Mouse (Mus musculus): ENCODE results near the gene Vtn.

GRCm38 (mm10) chr11:78454276-78454675 is 44.6 kb upstream of the Vtn start:
- TF ChIP-seq POLR2A (IDR thresholded peaks at IDR 0.05; ENCODE audit: insufficient read depth, low read depth, low read length) (no peak), EP300 (IDR thresholded peaks at IDR 0.05; ENCODE audit: insufficient read depth, low read depth, low read length) (no peak), CTCF (IDR thresholded peaks at IDR 0.05) (no peak)
